Mouse (Mus musculus) neural tube, embryonic 10.5 days (tissue): ENCODE results near the gene Tfr2.
"Not testable (repeated sequence)": the region's sequence is repeated elsewhere in the genome, so short reads cannot be mapped to it uniquely, and the experiment has no call there.

Source experiments
- DNase-seq: peaks from one replicate; pipeline ENCODE4 v3.0.0-alpha.2; 2017; ENCODE audit warnings: low spot score; ENCODE audit errors: extremely low spot score

Gene Tfr2

DNA sequence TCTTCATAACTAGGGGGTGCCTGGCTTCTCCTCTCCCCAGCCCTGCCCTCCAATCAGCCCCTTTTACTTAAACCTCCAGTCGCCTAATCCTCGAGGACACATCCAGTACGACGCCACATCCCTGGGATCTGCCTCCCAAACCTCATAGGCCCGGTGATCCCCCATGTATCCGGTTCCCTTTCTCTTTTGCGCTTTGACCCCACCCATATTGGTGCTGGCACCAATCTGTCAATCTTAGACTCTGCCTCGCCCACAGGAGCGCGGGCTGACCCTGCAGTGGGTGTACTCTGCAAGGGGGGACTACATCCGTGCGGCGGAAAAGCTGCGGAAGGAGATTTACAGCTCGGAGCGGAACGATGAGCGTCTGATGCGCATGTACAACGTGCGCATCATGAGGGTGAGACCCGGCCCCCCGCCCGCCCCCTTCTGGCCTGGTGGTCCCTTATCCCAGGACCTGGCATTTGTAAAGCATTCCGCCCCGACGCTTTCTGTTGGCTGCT is 14.1 kb downstream of the Tfr2 start:
- peak; percentile 44 for DNase-seq

GRCm38 (mm10) chr5:137584976-137585375 is 15.3 kb downstream of the Tfr2 start:
- peak; percentile 52 for DNase-seq

- DNase-seq = no peak
Measured at GRCm38 (mm10) chr5:137590507-137590906, 20.9 kb downstream of the Tfr2 start.

GRCm38 (mm10) chr5:137595921-137596320 is 26.3 kb downstream of the Tfr2 start:
- no peak for DNase-seq

DNA sequence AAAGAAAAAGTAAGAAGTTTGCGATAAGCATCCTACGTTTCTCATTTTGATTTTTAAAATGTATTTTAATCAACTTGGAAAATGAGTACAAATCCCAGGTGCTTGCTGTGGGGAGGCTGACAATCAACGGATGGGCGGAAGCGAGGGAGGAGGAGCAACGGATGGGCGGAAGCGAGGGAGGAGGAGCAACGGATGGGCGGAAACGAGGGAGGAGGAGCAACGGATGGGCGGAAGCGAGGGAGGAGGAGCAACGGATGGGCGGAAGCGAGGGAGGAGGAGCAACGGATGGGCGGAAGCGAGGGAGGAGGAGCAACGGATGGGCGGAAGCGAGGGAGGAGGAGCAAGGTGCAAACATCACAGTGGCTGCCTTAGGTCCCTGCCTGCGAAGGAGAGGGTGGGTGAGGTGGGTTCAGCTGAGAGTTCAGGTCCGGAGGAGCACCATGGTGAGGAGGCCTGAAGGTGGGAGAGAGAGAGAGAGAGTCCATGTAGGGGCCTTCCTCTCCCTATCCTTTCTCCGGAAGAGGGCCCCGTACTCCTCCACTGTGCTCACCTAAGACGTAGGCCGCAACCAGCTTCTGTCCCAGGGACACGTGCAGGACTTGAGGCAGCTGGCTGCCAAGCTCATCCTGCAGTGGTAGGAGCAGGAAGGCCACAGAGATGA is 27.1 kb downstream of the Tfr2 start:
- no peak for DNase-seq

- no peak for DNase-seq
Measured at GRCm38 (mm10) chr5:137597625-137598024, 28.0 kb downstream of the Tfr2 start.

- no peak for DNase-seq
Measured at GRCm38 (mm10) chr5:137598100-137598826, 28.6 kb downstream of the Tfr2 start.

- DNase-seq = no peak
Measured at GRCm38 (mm10) chr5:137599600-137599999, 30.0 kb downstream of the Tfr2 start.

DNA sequence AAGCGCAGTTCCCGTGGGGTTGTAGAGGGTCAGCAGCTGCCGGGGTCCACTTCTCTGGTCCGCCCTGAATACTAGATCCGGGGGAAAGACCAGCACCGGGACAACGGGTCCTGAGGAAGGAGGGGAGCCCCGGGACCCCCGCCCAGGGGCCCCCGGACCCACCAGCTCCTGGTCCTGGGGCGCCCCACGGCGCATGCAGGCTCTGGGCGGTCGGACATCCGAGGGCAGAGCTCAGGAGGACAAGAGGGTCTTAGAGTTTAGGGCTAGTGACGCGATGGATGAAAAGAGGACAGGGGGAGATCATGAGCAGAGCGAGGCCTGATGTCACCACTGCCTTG is 30.6 kb downstream of the Tfr2 start:
- DNase-seq = no peak

GRCm38 (mm10) chr5:137600619-137601364 is 31.2 kb downstream of the Tfr2 start, which contains the start of gene Mospd3:
TSS of gene Mospd3 (minus strand) at chr5:137601058.
- peak; percentile 97 for DNase-seq

DNA sequence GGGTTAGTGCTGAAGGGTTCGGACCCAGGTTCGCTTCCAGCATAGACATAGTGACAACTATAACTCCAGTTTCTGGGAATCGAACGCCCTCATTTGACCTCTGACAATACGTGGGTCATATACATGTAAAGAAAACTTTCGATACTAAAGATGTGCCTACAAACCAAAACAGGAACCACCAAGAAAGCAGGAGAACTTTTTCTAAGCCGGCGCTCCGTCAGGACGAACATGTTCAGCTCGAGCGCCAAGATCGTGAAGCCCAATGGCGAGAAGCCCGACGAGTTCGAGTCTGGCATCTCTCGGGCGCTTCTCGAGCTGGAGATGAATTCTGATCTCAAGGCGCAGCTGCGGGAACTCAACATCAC is 31.7 kb downstream of the Tfr2 start:
- peak; percentile 48 for DNase-seq

GRCm38 (mm10) chr5:137607860-137608653 is 38.4 kb downstream of the Tfr2 start:
- DNase-seq = no peak

DNA sequence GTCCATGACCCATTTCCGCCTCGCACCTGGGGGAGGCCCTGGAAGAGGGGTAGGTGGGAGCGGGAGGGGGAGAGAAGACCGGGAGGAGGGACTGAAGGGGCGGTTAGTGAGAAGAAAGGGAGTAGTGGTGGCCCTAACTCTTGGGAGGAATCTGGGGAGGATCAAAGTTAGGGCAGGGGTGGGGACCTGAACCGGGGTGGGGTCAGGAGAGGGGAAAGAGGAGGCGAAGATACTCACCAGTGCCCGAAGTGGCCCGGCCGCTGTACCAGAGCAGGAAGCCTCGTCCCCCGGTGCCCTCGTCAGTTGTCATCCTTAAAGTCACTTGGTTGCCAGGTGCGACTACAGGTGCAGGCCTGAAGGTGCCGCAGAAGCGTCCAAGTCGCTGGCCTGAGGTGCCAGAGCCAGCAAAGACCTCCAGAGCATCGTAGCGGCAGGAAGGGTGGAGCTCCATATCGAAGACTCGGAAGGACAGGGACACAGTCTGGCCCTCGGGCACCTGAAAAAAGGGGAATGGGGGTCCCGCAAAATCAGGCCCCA is 39.1 kb downstream of the Tfr2 start:
- DNase-seq = no peak

DNA sequence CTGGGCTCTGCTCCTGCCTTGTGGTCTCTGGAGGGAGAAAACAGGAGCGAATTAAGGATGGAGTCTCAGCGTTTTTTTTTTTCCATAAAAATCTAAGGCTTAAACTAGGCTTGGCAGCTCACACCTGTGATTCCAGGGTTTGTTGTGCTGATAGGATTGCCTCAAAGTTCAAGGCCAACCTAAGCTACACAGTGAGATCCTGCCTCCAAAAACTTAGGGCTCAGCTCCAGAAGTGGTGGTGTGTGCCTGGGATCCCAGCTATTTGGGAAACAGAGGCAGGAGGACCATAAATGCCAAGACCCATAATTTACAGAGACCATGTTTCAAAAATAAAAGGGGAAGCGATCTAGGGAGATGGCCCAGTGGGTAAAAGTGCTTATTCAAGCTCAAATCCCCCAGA is 39.7 kb downstream of the Tfr2 start:
- DNase-seq = no peak

- no peak for DNase-seq
Measured at GRCm38 (mm10) chr5:137610056-137610455, 40.4 kb downstream of the Tfr2 start.

- DNase-seq = peak; percentile 85
Measured at GRCm38 (mm10) chr5:137610548-137611244, 41.1 kb downstream of the Tfr2 start.

DNA sequence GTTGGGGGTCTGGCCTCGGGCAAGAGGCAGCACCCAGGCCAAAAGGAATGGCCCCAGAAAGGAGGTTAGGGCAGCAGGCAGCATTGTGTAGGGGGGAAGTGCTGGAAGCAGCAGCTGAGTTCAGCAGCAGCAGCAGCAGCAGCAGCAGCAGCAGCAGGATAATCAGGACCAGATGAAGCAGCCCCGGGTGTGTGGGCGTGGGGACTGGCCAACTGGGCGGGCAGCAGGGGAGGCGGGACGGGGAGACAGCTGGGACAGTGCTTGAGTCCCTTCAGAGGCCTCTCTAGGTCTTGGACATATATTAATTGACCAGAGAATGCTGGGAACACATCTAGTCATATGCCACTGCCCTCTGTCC is 41.6 kb downstream of the Tfr2 start:
- peak; percentile 82 for DNase-seq

GRCm38 (mm10) chr5:137613076-137613475 is 43.4 kb downstream of the Tfr2 start:
- DNase-seq = no peak

- DNase-seq = no peak
Measured at GRCm38 (mm10) chr5:137613550-137613949, 43.9 kb downstream of the Tfr2 start, which contains the start of gene Pcolce. TSS of gene Pcolce (minus strand) at chr5:137613784.

DNA sequence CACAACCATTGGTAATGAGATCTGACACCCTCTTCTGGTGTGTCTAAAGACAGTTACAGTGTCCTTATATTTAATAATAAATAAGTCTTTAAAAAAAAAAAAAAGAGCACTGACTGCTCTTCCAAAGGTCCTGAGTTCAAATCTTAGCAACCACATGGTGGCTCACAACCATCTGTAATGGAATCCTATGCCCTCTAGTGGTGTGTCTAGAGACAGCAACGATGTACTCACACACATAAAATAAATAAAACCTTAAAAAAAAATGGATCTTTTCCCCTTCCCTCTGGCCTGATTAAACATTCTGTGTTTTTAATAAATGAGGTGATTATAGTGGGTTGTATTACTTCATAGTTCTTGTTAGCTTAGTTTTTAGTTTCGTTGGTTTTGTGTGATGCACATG is 45.3 kb downstream of the Tfr2 start:
- not testable (repeated sequence) for DNase-seq

GRCm38 (mm10) chr5:137615347-137615746 is 45.7 kb downstream of the Tfr2 start:
- no peak for DNase-seq
